In the genomic region with DNA sequence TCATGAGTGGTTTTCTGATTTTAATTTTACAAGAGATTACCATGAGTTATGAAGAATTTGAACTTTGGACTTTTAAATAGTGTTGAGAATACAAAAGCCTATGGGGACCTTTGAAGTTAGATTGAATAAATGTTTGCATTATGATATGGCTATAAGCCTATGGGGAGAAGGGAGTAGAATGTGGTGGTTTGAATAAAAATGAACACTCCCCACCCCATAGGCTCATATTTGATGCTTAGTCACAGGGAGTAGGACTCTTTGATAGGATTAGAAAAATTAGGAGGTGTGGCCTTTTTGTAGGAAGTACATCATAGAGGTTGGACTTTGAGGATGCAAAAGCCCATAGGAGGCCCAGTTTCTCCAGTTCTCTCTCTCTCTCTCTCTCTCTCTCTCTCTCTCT, we compare ENCODE assay signal across 17 mouse cellular contexts.
"Had no signal": no experiment of that assay in that cellular context is flagged by ENCODE, and none has a peak within 500 bp of the region (broad histone marks: within the 10 kb centered on the region; RNA-seq: fewer than 3 reads in every experiment).

No protein-coding gene starts in this region.

- H3K9me3 ChIP-seq: liver, embryonic 13.5 days; liver, embryonic 15.5 days; lung, embryonic 15.5 days; megakaryocyte, embryonic 14.5 days; midbrain, embryonic 13.5 days; midbrain, embryonic 15.5 days; neural tube, embryonic 12.5 days had no signal

- H3K4me1 ChIP-seq: liver, embryonic 13.5 days; liver, embryonic 15.5 days; lung, embryonic 15.5 days; megakaryocyte, embryonic 14.5 days; midbrain, embryonic 13.5 days; midbrain, embryonic 15.5 days; neural tube, embryonic 12.5 days had no signal

- H3K9ac ChIP-seq: liver, embryonic 13.5 days; liver, embryonic 15.5 days; liver, postnatal 0 days; lung, embryonic 15.5 days; midbrain, embryonic 13.5 days; midbrain, embryonic 15.5 days; neural tube, embryonic 12.5 days had no signal

- H3K27me3 ChIP-seq: liver, embryonic 13.5 days; liver, embryonic 15.5 days; lung, embryonic 15.5 days; megakaryocyte, embryonic 14.5 days; midbrain, embryonic 13.5 days; midbrain, embryonic 15.5 days; neural tube, embryonic 12.5 days had no signal

- H3K4me2 ChIP-seq: liver, embryonic 13.5 days; liver, embryonic 15.5 days; lung, embryonic 15.5 days; midbrain, embryonic 11.5 days; midbrain, embryonic 13.5 days; midbrain, embryonic 15.5 days; neural tube, embryonic 12.5 days had no signal

- ATAC-seq: liver, postnatal 0 days; lung, postnatal 0 days; midbrain, embryonic 13.5 days; midbrain, embryonic 15.5 days had no signal

- H3K4me3 ChIP-seq: liver, embryonic 13.5 days; liver, embryonic 15.5 days; lung, embryonic 15.5 days; megakaryocyte, embryonic 14.5 days; midbrain, embryonic 13.5 days; midbrain, embryonic 15.5 days; neural tube, embryonic 12.5 days had no signal

- H3K36me3 ChIP-seq: liver, embryonic 13.5 days; liver, embryonic 15.5 days; lung, embryonic 15.5 days; midbrain, embryonic 13.5 days; midbrain, embryonic 15.5 days; neural tube, embryonic 12.5 days had no signal

- DNase-seq: liver, embryonic 13.5 days; liver, postnatal 0 days; lung, adult 2 months; lung, postnatal 14 days; lung, postnatal 36 days; right cerebral cortex, postnatal 14 days; thymus, postnatal 14 days; thymus, postnatal 36 days had no signal

- H3K27ac ChIP-seq: liver, embryonic 13.5 days; liver, embryonic 15.5 days; lung, embryonic 15.5 days; macrophage; midbrain, embryonic 13.5 days; midbrain, embryonic 15.5 days; neural tube, embryonic 12.5 days had no signal
